Mouse (Mus musculus): ENCODE data around the gene Vwa7.

DNA sequence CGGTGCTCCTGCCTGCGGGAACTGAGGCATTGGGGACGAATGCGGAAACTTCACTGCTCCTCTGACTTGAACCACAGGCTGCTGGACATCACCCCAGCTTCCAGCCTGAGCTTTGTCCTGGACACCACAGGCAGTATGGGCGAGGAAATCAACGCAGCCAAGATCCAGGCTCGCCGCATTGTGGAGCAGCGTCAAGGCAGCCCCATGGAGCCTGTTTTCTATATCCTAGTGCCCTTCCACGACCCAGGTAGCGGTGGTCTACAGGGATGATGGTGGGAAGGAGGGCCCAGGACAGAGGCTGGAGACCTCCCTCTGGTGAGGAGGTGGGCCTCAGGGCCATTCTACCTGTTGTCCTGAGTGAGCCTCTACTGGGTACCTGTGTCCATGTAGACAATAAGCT is 3.5 kb downstream of the Vwa7 start:
- TF ChIP-seq CTCF (IDR thresholded peaks at IDR 0.05) (no peak), EP300 (IDR thresholded peaks at IDR 0.05) (no peak)
